ENCODE assay signal across 11 mouse cellular contexts in the genomic region with DNA sequence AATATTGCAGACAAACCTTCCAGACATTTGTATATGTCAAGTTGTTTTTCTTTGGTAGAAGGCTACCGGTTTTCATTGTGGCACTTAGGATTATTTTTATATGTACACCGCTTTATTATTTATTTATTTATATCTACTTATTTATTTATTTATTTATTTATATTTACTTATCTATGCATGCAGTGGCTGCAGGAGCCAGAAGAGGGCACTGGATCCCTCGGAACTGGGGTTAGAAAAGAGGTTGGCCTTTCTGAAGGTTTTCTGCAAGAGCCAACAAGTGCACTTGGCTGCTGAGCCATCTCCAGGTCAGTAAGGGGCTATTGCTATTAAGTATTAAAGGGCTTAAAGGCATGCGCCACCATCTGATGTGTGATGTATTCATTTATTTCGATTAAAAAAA. TPM values are rescaled to one million over a fixed set of nuclear protein-coding genes. Genes with fewer than 3 reads are reported as not detected.
DNase-seq lines count a peak whose midpoint lies in the region; ATAC-seq and TF ChIP-seq lines count a peak whose summit lies in the region.
"Had no signal": no experiment of that assay in that cellular context is flagged by ENCODE, and none has a peak within 500 bp of the region (broad histone marks: within the 10 kb centered on the region; RNA-seq: fewer than 3 reads in every experiment).

No protein-coding gene starts in this region.

- H3K4me3 ChIP-seq in forebrain, embryonic 14.5 days (ENCODE audit: low read depth, low read length), result no peak overlapping the region
- H3K4me3 ChIP-seq in forebrain, embryonic 16.5 days (replicated peaks; ENCODE audit: low read length), result no peak overlapping the region
- H3K4me3 ChIP-seq in midbrain, embryonic 14.5 days (replicated peaks; ENCODE audit: low read depth, low read length), result no peak overlapping the region
- no peak overlapping the region for H3K4me3 ChIP-seq in midbrain, embryonic 10.5 days
- H3K4me3 ChIP-seq in gastrocnemius, adult 2 months, result no peak overlapping the region
- H3K4me3 ChIP-seq: heart, embryonic 13.5 days; stomach, embryonic 15.5 days had no signal

- no peaks in the 10 kb centered on the region for H3K27me3 ChIP-seq in forebrain, embryonic 14.5 days (replicated peaks; ENCODE audit: control insufficient read depth, insufficient read depth, low read length)
- H3K27me3 ChIP-seq in forebrain, embryonic 16.5 days (replicated peaks; ENCODE audit: control insufficient read depth, insufficient read depth, low read length), result peaks cover 7% of the 10 kb centered on the region; the same call in 1 of the 2 replicates
- H3K27me3 ChIP-seq in midbrain, embryonic 14.5 days (ENCODE audit: control insufficient read depth, insufficient read depth, low read length), result no peaks in the 10 kb centered on the region
- no peaks in the 10 kb centered on the region for H3K27me3 ChIP-seq in midbrain, embryonic 10.5 days (ENCODE audit: low read depth, poor library complexity, severe bottlenecking)
- H3K27me3 ChIP-seq: heart, embryonic 13.5 days; stomach, embryonic 15.5 days had no signal

- H3K4me1 ChIP-seq in forebrain, embryonic 14.5 days (ENCODE audit: control insufficient read depth, insufficient read depth, low read length), result 0 out of 2 replicates have a peak, but pooled peaks cover 6% of the 10 kb centered on the region
- peaks cover 10% of the 10 kb centered on the region for H3K4me1 ChIP-seq in forebrain, embryonic 16.5 days (replicated peaks; ENCODE audit: control insufficient read depth, insufficient read depth, low read length)
- no peaks in the 10 kb centered on the region for H3K4me1 ChIP-seq in midbrain, embryonic 14.5 days (ENCODE audit: control insufficient read depth, insufficient read depth, low read length)
- H3K4me1 ChIP-seq in midbrain, embryonic 10.5 days, result no peaks in the 10 kb centered on the region
- H3K4me1 ChIP-seq: stomach, embryonic 15.5 days had no signal

- intact Hi-C loops in gastrocnemius, adult 2 months (cut with DNase I), result loop anchor here (10.0 kb wide), 1 partner anchor 187 kb away; no protein-coding TSS in a partner anchor

- peak; percentile 62 for TF ChIP-seq CTCF in gastrocnemius, adult 2 months (IDR thresholded peaks at IDR 0.05)

- H3K4me2 ChIP-seq in forebrain, embryonic 14.5 days (ENCODE audit: low read length), result no peak overlapping the region
- H3K4me2 ChIP-seq in forebrain, embryonic 16.5 days (ENCODE audit: low read length), result no peak overlapping the region
- H3K4me2 ChIP-seq in midbrain, embryonic 14.5 days (ENCODE audit: low read length), result no peak overlapping the region
- H3K4me2 ChIP-seq: heart, embryonic 13.5 days; stomach, embryonic 15.5 days had no signal

- no peak for ATAC-seq in forebrain, embryonic 14.5 days
- ATAC-seq in forebrain, embryonic 16.5 days, result no peak
- ATAC-seq in midbrain, embryonic 14.5 days (ENCODE audit: low FRiP score, low TSS enrichment), result no peak
- ATAC-seq in monocyte, adult 5-6 weeks (replicated peaks; ENCODE audit: insufficient number of reproducible peaks, low FRiP score, low TSS enrichment, poor library complexity, severe bottlenecking), result no peak

- H3K9ac ChIP-seq in forebrain, embryonic 14.5 days (ENCODE audit: low read length), result no peak overlapping the region
- no peak overlapping the region for H3K9ac ChIP-seq in forebrain, embryonic 16.5 days (replicated peaks; ENCODE audit: low read depth, low read length)
- no peak overlapping the region for H3K9ac ChIP-seq in midbrain, embryonic 14.5 days (replicated peaks; ENCODE audit: low read length)
- H3K9ac ChIP-seq: heart, embryonic 13.5 days; stomach, embryonic 15.5 days had no signal

- 65% methylated on average over 5 of the region's 5 CpGs for WGBS in forebrain, embryonic 14.5 days
- 64% methylated on average over 5 of the region's 5 CpGs for WGBS in forebrain, embryonic 16.5 days
- WGBS in midbrain, embryonic 14.5 days, result 69% methylated on average over 5 of the region's 5 CpGs
- WGBS in midbrain, embryonic 10.5 days, result 77% methylated on average over 5 of the region's 5 CpGs

- H3K9me3 ChIP-seq in forebrain, embryonic 14.5 days (replicated peaks; ENCODE audit: control insufficient read depth, low read length), result no peaks in the 10 kb centered on the region
- no peaks in the 10 kb centered on the region for H3K9me3 ChIP-seq in forebrain, embryonic 16.5 days (ENCODE audit: control insufficient read depth, low read length)
- H3K9me3 ChIP-seq in midbrain, embryonic 14.5 days (ENCODE audit: control insufficient read depth, low read length), result no peaks in the 10 kb centered on the region
- no peaks in the 10 kb centered on the region for H3K9me3 ChIP-seq in midbrain, embryonic 10.5 days (replicated peaks)
- H3K9me3 ChIP-seq: heart, embryonic 13.5 days; stomach, embryonic 15.5 days had no signal

- H3K27ac ChIP-seq in forebrain, embryonic 14.5 days (ENCODE audit: low read depth, low read length), result no peak overlapping the region
- no peak overlapping the region for H3K27ac ChIP-seq in forebrain, embryonic 16.5 days (ENCODE audit: low read length)
- H3K27ac ChIP-seq in midbrain, embryonic 14.5 days (replicated peaks; ENCODE audit: low read depth, low read length), result no peak overlapping the region
- no peak overlapping the region for H3K27ac ChIP-seq in midbrain, embryonic 10.5 days (replicated peaks)
- H3K27ac ChIP-seq in gastrocnemius, adult 2 months, result 0 out of 2 replicates have a peak overlapping the region, but pooled peaks have one; percentile 2
- H3K27ac ChIP-seq: heart, embryonic 13.5 days; macrophage; stomach, embryonic 15.5 days had no signal

- DNase-seq in forebrain, embryonic 14.5 days (ENCODE audit: low spot score), result peak; percentile 54
- peak; percentile 69 for DNase-seq in midbrain, embryonic 14.5 days
- DNase-seq in midbrain, embryonic 10.5 days (ENCODE audit: low spot score), result no peak
- peak; percentile 86 for DNase-seq in adipocyte (ENCODE audit: low spot score)
- DNase-seq in gastrocnemius, adult 2 months, result peak; percentile 53
- DNase-seq in mesoderm, embryonic 11.5 days (ENCODE audit: low read depth, low spot score), result peak; percentile 46

- no peaks in the 10 kb centered on the region for H3K36me3 ChIP-seq in forebrain, embryonic 14.5 days (ENCODE audit: control insufficient read depth, insufficient read depth, low read length)
- H3K36me3 ChIP-seq in forebrain, embryonic 16.5 days (ENCODE audit: control insufficient read depth, insufficient read depth), result no peaks in the 10 kb centered on the region
- no peaks in the 10 kb centered on the region for H3K36me3 ChIP-seq in midbrain, embryonic 14.5 days (ENCODE audit: control insufficient read depth, insufficient read depth, low read length)
- H3K36me3 ChIP-seq in midbrain, embryonic 10.5 days, result no peaks in the 10 kb centered on the region
- H3K36me3 ChIP-seq: heart, embryonic 13.5 days; stomach, embryonic 15.5 days had no signal

RNA-seq across cellular contexts. Expression of a gene that starts 15.1 kb away (rescaled TPM):
- polyA plus RNA-seq in forebrain, embryonic 14.5 days (2014; fragmentation: Nextera tagmentation; extraction: Ambion mirVana), result 5.1 TPM in 2 replicates
- polyA plus RNA-seq in forebrain, embryonic 16.5 days (2015; fragmentation: Nextera tagmentation; extraction: Ambion mirVana), result 3.8 TPM in 2 replicates
- polyA plus RNA-seq in midbrain, embryonic 14.5 days (2014; fragmentation: Nextera tagmentation; extraction: Ambion mirVana), result 3.2 and 4.6 TPM in 2 replicates
- 5.6 and 7.3 TPM in 2 replicates for polyA plus RNA-seq in midbrain, embryonic 10.5 days (2016; fragmentation: Nextera tagmentation; extraction: Ambion mirVana)
- 10 to 100 TPM; 25.5 to 30.5 TPM for total RNA-seq in gastrocnemius, adult 2 months (2021)
- total RNA-seq in monocyte, adult 5-6 weeks (2017), result 0.78 to 4.0 TPM (median 3.0 TPM) in 3 replicates

RNA-seq across cellular contexts. Expression of a gene that starts 37.0 kb away (rescaled TPM):
- 43.4 and 57.2 TPM in 2 replicates for polyA plus RNA-seq in forebrain, embryonic 14.5 days (2014; fragmentation: Nextera tagmentation; extraction: Ambion mirVana)
- polyA plus RNA-seq in forebrain, embryonic 16.5 days (2015; fragmentation: Nextera tagmentation; extraction: Ambion mirVana), result 85.9 and 90.0 TPM in 2 replicates
- polyA plus RNA-seq in midbrain, embryonic 14.5 days (2014; fragmentation: Nextera tagmentation; extraction: Ambion mirVana), result 52.0 and 60.3 TPM in 2 replicates
- polyA plus RNA-seq in midbrain, embryonic 10.5 days (2016; fragmentation: Nextera tagmentation; extraction: Ambion mirVana), result 89.7 and 91.4 TPM in 2 replicates
- 10 to 100 TPM; 25.5 to 26.1 TPM for total RNA-seq in gastrocnemius, adult 2 months (2021)
- 11.6 to 14.8 TPM (median 13.6 TPM) in 3 replicates for total RNA-seq in monocyte, adult 5-6 weeks (2017)

RNA-seq across cellular contexts. Expression of a gene that starts 48.3 kb away (rescaled TPM):
- polyA plus RNA-seq in forebrain, embryonic 14.5 days (2014; fragmentation: Nextera tagmentation; extraction: Ambion mirVana), result 38.8 and 40.4 TPM in 2 replicates
- polyA plus RNA-seq in forebrain, embryonic 16.5 days (2015; fragmentation: Nextera tagmentation; extraction: Ambion mirVana), result 41.5 and 43.0 TPM in 2 replicates
- 38.3 and 50.5 TPM in 2 replicates for polyA plus RNA-seq in midbrain, embryonic 14.5 days (2014; fragmentation: Nextera tagmentation; extraction: Ambion mirVana)
- 54.4 and 61.8 TPM in 2 replicates for polyA plus RNA-seq in midbrain, embryonic 10.5 days (2016; fragmentation: Nextera tagmentation; extraction: Ambion mirVana)
- total RNA-seq in gastrocnemius, adult 2 months (2021), result 10 to 100 TPM; 15.0 to 16.9 TPM
- total RNA-seq in monocyte, adult 5-6 weeks (2017), result 86.5 to 110 TPM (median 92.8 TPM) in 3 replicates
